Mouse (Mus musculus) kidney, adult 2 months (tissue): ENCODE data around the gene Kcnj6. TPM values are rescaled to one million over a fixed set of nuclear protein-coding genes. Genes with fewer than 3 reads are reported as not detected.

Experiments
- DNase-seq: peaks from one replicate; pipeline ENCODE4 v3.0.0; 2021
- H3K27ac ChIP-seq: fragments of 200-500 bp; 2 replicates; pipeline ENCODE4 v1.5.1; 2012; ENCODE audit warnings: low read depth, low read length, control low read depth, inconsistent platforms; ENCODE audit not compliant: insufficient read depth
- H3K27me3 ChIP-seq: fragments of 200-500 bp; replicated peaks from 2 replicates; pipeline ENCODE4 v1.6.1; 2012; ENCODE audit warnings: mild to moderate bottlenecking, moderate library complexity, low read length, inconsistent platforms; ENCODE audit not compliant: control insufficient read depth, insufficient read depth
- H3K36me3 ChIP-seq: fragments of 200-500 bp; 2 replicates; pipeline ENCODE4 v1.6.1; 2012; ENCODE audit warnings: mild to moderate bottlenecking, moderate library complexity, low read length, inconsistent platforms; ENCODE audit not compliant: control insufficient read depth, insufficient read depth
- H3K4me1 ChIP-seq: fragments of 200-500 bp; 2 replicates; pipeline ENCODE4 v1.6.1; 2011; ENCODE audit warnings: low read length; ENCODE audit not compliant: control insufficient read depth, insufficient read depth
- H3K4me3 ChIP-seq: fragments of 200-500 bp; 2 replicates; pipeline ENCODE4 v1.5.1; 2011; ENCODE audit warnings: mild to moderate bottlenecking, low read depth, low read length, control low read depth; ENCODE audit not compliant: insufficient read depth
- CTCF ChIP-seq: fragments of 200-500 bp; conservative IDR thresholded peaks from 2 replicates; pipeline ENCODE4 v1.5.1; 2011; ENCODE audit warnings: low read depth, mild to moderate bottlenecking, control low read depth, low read length, moderate library complexity, mixed read lengths; ENCODE audit not compliant: insufficient read depth, insufficient read length
- POLR2A ChIP-seq: fragments of 200-500 bp; IDR thresholded peaks from one replicate; pipeline ENCODE4 v1.6.1; 2011; ENCODE audit warnings: low read depth, low read length, control low read depth
- WGBS: fragments of 180-500 bp; shearing (Covaris S2); methylation state at CpG from one replicate; pipeline ENCODE4 v1.1.7; 2018; 5-methylcytosine and 5-hydroxymethylcytosine counted together
- polyA plus RNA-seq: library from polyadenylated mRNA; depleted of rRNA; stranded (reverse); fragments of >200 nt; gene quantifications from 2 replicates; pipeline ENCODE4 v1.2.3, GENCODE M21; 2012

The Kcnj6 gene
- polyA plus RNA-seq, 1 experiment: not detected

- no peak for DNase-seq
- no peak overlapping the region for H3K27ac ChIP-seq
- no peak for TF ChIP-seq CTCF
- no peak for TF ChIP-seq POLR2A
- no peak overlapping the region for H3K4me3 ChIP-seq
- H3K27me3 ChIP-seq: no peaks in the 10 kb centered on the region
- H3K36me3 ChIP-seq: no peaks in the 10 kb centered on the region
- 91% methylated on average over 8 of the region's 12 CpGs for WGBS
- no peaks in the 10 kb centered on the region for H3K4me1 ChIP-seq
These were observed 199.3 kb downstream of the Kcnj6 start for GRCm38 (mm10) chr16:94798241-94798640.

- WGBS: 76% methylated on average over 6 of the region's 6 CpGs
- Histone ChIP-seq H3K27ac (no peak overlapping the region), H3K4me1 (no peaks in the 10 kb centered on the region), H3K36me3 (no peaks in the 10 kb centered on the region), H3K4me3 (no peak overlapping the region), H3K27me3 (no peaks in the 10 kb centered on the region)
- no peak for DNase-seq
- TF ChIP-seq POLR2A (no peak), CTCF (no peak)
These were observed 200.1 kb downstream of the Kcnj6 start for GRCm38 (mm10) chr16:94797366-94797765.

GRCm38 (mm10) chr16:94793041-94793440 lies 204.5 kb downstream of the Kcnj6 start:
- Histone ChIP-seq H3K4me3 (no peak overlapping the region), H3K4me1 (no peaks in the 10 kb centered on the region), H3K36me3 (no peaks in the 10 kb centered on the region), H3K27ac (no peak overlapping the region), H3K27me3 (no peaks in the 10 kb centered on the region)
- TF ChIP-seq CTCF (no peak), POLR2A (no peak)
- WGBS: 61% methylated on average over 7 of the region's 7 CpGs
- no peak for DNase-seq

GRCm38 (mm10) chr16:94789958-94790357 lies 207.5 kb downstream of the Kcnj6 start:
- H3K27ac ChIP-seq: no peak overlapping the region
- TF ChIP-seq POLR2A (no peak), CTCF (peak; percentile 69)
- H3K4me3 ChIP-seq: no peak overlapping the region
- H3K36me3 ChIP-seq: no peaks in the 10 kb centered on the region
- WGBS: 26% methylated on average over 6 of the region's 6 CpGs
- H3K27me3 ChIP-seq: no peaks in the 10 kb centered on the region
- no peaks in the 10 kb centered on the region for H3K4me1 ChIP-seq
- DNase-seq: no peak

- no peak for TF ChIP-seq CTCF
- TF ChIP-seq POLR2A: no peak
- H3K4me3 ChIP-seq: no peak overlapping the region
- WGBS: 81% methylated on average over 7 of the region's 7 CpGs
- no peaks in the 10 kb centered on the region for H3K27me3 ChIP-seq
- H3K36me3 ChIP-seq: no peaks in the 10 kb centered on the region
- no peak overlapping the region for H3K27ac ChIP-seq
- DNase-seq: no peak
- H3K4me1 ChIP-seq: no peaks in the 10 kb centered on the region
These were observed 208.8 kb downstream of the Kcnj6 start for GRCm38 (mm10) chr16:94788716-94789115.

- H3K27ac ChIP-seq: no peak overlapping the region
- DNase-seq: peak; percentile 42
- H3K4me3 ChIP-seq: no peak overlapping the region
- no peaks in the 10 kb centered on the region for H3K27me3 ChIP-seq
- no peaks in the 10 kb centered on the region for H3K36me3 ChIP-seq
- TF ChIP-seq CTCF (peak; percentile 72), POLR2A (no peak)
- 8% methylated on average over 16 of the region's 16 CpGs for WGBS
- no peaks in the 10 kb centered on the region for H3K4me1 ChIP-seq
These were observed 209.3 kb downstream of the Kcnj6 start for GRCm38 (mm10) chr16:94788165-94788564.

GRCm38 (mm10) chr16:94785873-94786272 lies 211.6 kb downstream of the Kcnj6 start:
- no peaks in the 10 kb centered on the region for H3K4me1 ChIP-seq
- 86% methylated on average over 5 of the region's 5 CpGs for WGBS
- no peak for DNase-seq
- H3K36me3 ChIP-seq: no peaks in the 10 kb centered on the region
- no peak for TF ChIP-seq POLR2A
- TF ChIP-seq CTCF: no peak
- no peak overlapping the region for H3K27ac ChIP-seq
- no peak overlapping the region for H3K4me3 ChIP-seq
- H3K27me3 ChIP-seq: no peaks in the 10 kb centered on the region

- H3K36me3 ChIP-seq: no peaks in the 10 kb centered on the region
- WGBS: 74% methylated on average over 7 of the region's 7 CpGs
- TF ChIP-seq CTCF (peak; percentile 37; the same call in 1 of the 2 replicates), POLR2A (no peak)
- H3K27me3 ChIP-seq: no peaks in the 10 kb centered on the region
- H3K4me1 ChIP-seq: no peaks in the 10 kb centered on the region
- no peak overlapping the region for H3K4me3 ChIP-seq
- peak; percentile 3 for DNase-seq
- H3K27ac ChIP-seq: no peak overlapping the region
These were observed 213.8 kb downstream of the Kcnj6 start for GRCm38 (mm10) chr16:94783696-94784095.
